Mouse (Mus musculus) heart, embryonic 13.5 days (tissue): Measurements from ENCODE around the gene Ube2g2. TPM values are rescaled to one million over a fixed set of nuclear protein-coding genes. Genes with fewer than 3 reads are reported as not detected.
"Not testable (repeated sequence)": the region's sequence is repeated elsewhere in the genome, so short reads cannot be mapped to it uniquely, and the experiment has no call there.

Source experiments
- ATAC-seq: fragments of 200-750 bp; cut with Nextera tagmentation; 2 replicates; pipeline ENCODE4 v1.8.0; 2017; ENCODE audit warnings: moderate TSS enrichment; ENCODE audit not compliant: insufficient number of reproducible peaks, low FRiP score, low TSS enrichment; ENCODE audit errors: extremely low read depth
- H3K27ac ChIP-seq: fragments of 300-500 bp; sonication (generic); replicated peaks from 2 replicates; pipeline ENCODE4 v1.5.1; 2015; ENCODE audit warnings: moderate library complexity, mild to moderate bottlenecking, inconsistent platforms
- H3K27me3 ChIP-seq: fragments of 300-500 bp; sonication (generic); replicated peaks from 2 replicates; pipeline ENCODE4 v1.6.1; 2015; ENCODE audit warnings: mild to moderate bottlenecking, inconsistent platforms
- H3K36me3 ChIP-seq: fragments of 300-500 bp; sonication (generic); 2 replicates; pipeline ENCODE4 v1.6.1; 2015; ENCODE audit warnings: mild to moderate bottlenecking, inconsistent platforms
- H3K4me1 ChIP-seq: fragments of 300-500 bp; sonication (generic); 2 replicates; pipeline ENCODE4 v1.6.1; 2015; ENCODE audit warnings: inconsistent platforms
- H3K4me2 ChIP-seq: fragments of 300-500 bp; sonication (generic); 2 replicates; pipeline ENCODE4 v1.6.1; 2015; ENCODE audit warnings: inconsistent platforms, mild to moderate bottlenecking, moderate library complexity
- H3K4me3 ChIP-seq: fragments of 300-500 bp; sonication (generic); 2 replicates; pipeline ENCODE4 v1.5.1; 2015; ENCODE audit warnings: moderate library complexity, mild to moderate bottlenecking, inconsistent platforms
- H3K9ac ChIP-seq: fragments of 300-500 bp; sonication (generic); 2 replicates; pipeline ENCODE4 v1.6.1; 2015; ENCODE audit warnings: inconsistent platforms, mild to moderate bottlenecking, moderate library complexity
- H3K9me3 ChIP-seq: fragments of 300-500 bp; sonication (generic); 2 replicates; pipeline ENCODE4 v1.6.1; 2016; ENCODE audit warnings: inconsistent platforms
- WGBS: fragments of 180-500 bp; shearing (Covaris S2); methylation state at CpG from one replicate; pipeline ENCODE4 v1.1.7; 2015; ENCODE audit warnings: mixed read lengths; 5-methylcytosine and 5-hydroxymethylcytosine counted together
- microRNA counts: library from miRNA; unstranded; fragments of <30 nt; microRNA quantifications from one replicate; lab custom pipeline; 2016
- microRNA-seq: library from miRNA; unstranded; fragments of <30 nt; microRNA quantifications from one replicate; pipeline ENCODE4, GENCODE M21; 2016
- polyA plus RNA-seq: library from polyadenylated mRNA; unstranded; fragments of >200 nt; fragmentation: Nextera tagmentation; extraction: Ambion mirVana; gene quantifications from 2 replicates; pipeline ENCODE4 v1.2.1, GENCODE M21; 2015

The Ube2g2 gene
- polyA plus RNA-seq, 1 experiment from 2014 or later, result 78.6 TPM

GRCm38 (mm10) chr10:77682994-77683393, 60.9 kb downstream of the Ube2g2 start:
- H3K9ac ChIP-seq, result no peak overlapping the region
- H3K4me1 ChIP-seq, result peaks cover 13% of the 10 kb centered on the region
- WGBS, result 66% methylated on average over 7 of the region's 7 CpGs
- no peaks in the 10 kb centered on the region for H3K36me3 ChIP-seq
- peaks cover 95% of the 10 kb centered on the region for H3K27me3 ChIP-seq
- ATAC-seq, result no peak
- H3K9me3 ChIP-seq, result no peaks in the 10 kb centered on the region
- no peak overlapping the region for H3K27ac ChIP-seq
- H3K4me2 ChIP-seq, result no peak overlapping the region
- no peak overlapping the region for H3K4me3 ChIP-seq

GRCm38 (mm10) chr10:77684181-77684580, 62.1 kb downstream of the Ube2g2 start:
- WGBS, result 36% methylated on average over 8 of the region's 8 CpGs
- Histone ChIP-seq H3K4me3 (no peak overlapping the region), H3K9ac (no peak overlapping the region), H3K4me1 (peaks cover 11% of the 10 kb centered on the region), H3K4me2 (no peak overlapping the region), H3K27me3 (peaks cover 95% of the 10 kb centered on the region), H3K9me3 (no peaks in the 10 kb centered on the region), H3K27ac (no peak overlapping the region), H3K36me3 (no peaks in the 10 kb centered on the region)
- ATAC-seq, result no peak

- Histone ChIP-seq H3K9me3 (no peaks in the 10 kb centered on the region), H3K9ac (no peak within 1 kb of the TSS), H3K36me3 (no peaks in the 10 kb centered on the region), H3K27me3 (peaks cover 91% of the 10 kb centered on the region), H3K4me2 (peak within 1 kb of the TSS; percentile 45), H3K27ac (no peak within 1 kb of the TSS), H3K4me1 (peaks cover 11% of the 10 kb centered on the region), H3K4me3 (peak within 1 kb of the TSS; percentile 4)
- no peak for ATAC-seq
- 2% methylated on average over 22 of the region's 22 CpGs for WGBS
These were observed 64.0 kb downstream of the Ube2g2 start, which contains the start of gene Tspear for GRCm38 (mm10) chr10:77685895-77686664. Tspear (plus strand) TSS chr10:77686569.

- Histone ChIP-seq H3K9ac (no peak overlapping the region), H3K4me1 (peaks cover 11% of the 10 kb centered on the region), H3K9me3 (no peaks in the 10 kb centered on the region), H3K27ac (no peak overlapping the region), H3K27me3 (peaks cover 92% of the 10 kb centered on the region), H3K36me3 (no peaks in the 10 kb centered on the region), H3K4me2 (no peak overlapping the region), H3K4me3 (no peak overlapping the region)
- no peak for ATAC-seq
- 20% methylated on average over 10 of the region's 10 CpGs for WGBS
These were observed 64.9 kb downstream of the Ube2g2 start for GRCm38 (mm10) chr10:77687021-77687420.

- not testable (repeated sequence) for H3K9me3 ChIP-seq, H3K4me2 ChIP-seq, H3K36me3 ChIP-seq, H3K27ac ChIP-seq, H3K9ac ChIP-seq, ATAC-seq, H3K4me3 ChIP-seq
- 58% methylated on average over 3 of the region's 3 CpGs for WGBS
- H3K27me3 ChIP-seq, result peaks cover 75% of the 10 kb centered on the region
- H3K4me1 ChIP-seq, result peaks cover 11% of the 10 kb centered on the region
These were observed 68.3 kb downstream of the Ube2g2 start, which contains the start of gene Gm19402 for GRCm38 (mm10) chr10:77690356-77690807. Gm19402 (minus strand) TSS chr10:77690757.

MicroRNAs within 50 kb of the gene (microRNA counts, 519-probe panel; counts per million panel counts)
- microRNA mmu-miR-1930 (lab: Ali Mortazavi, UCI), result 209 counts per million, percentile 61 among the panel's probes with 10 or more counts

Small RNAs within 50 kb of the gene (microRNA-seq; reads per million reads assigned to microRNA genes)
- 10.0 reads per million, percentile 27 among the genes with 10 or more reads in this experiment for gene Mir1930

Other genes with a start within 250 kb of the Ube2g2 start
- 10.7 and 12.1 TPM in 2 replicates for gene Adarb1, start 204.0 kb upstream of the Ube2g2 start, polyA plus RNA-seq
- gene Fam207a, start 106.5 kb upstream of the Ube2g2 start, polyA plus RNA-seq, result 23.9 and 24.0 TPM in 2 replicates
- gene Itgb2, start 92.0 kb upstream of the Ube2g2 start, polyA plus RNA-seq, result 1.5 and 1.6 TPM in 2 replicates
- gene Pttg1ip, start 40.6 kb upstream of the Ube2g2 start, polyA plus RNA-seq, result 103 and 110 TPM in 2 replicates
- 171 and 186 TPM in 2 replicates for gene Sumo3, start 16.2 kb upstream of the Ube2g2 start, polyA plus RNA-seq
- gene Gm49325, start 16.1 kb upstream of the Ube2g2 start, polyA plus RNA-seq, result 2.8 TPM in 1 of 2 replicates, not detected in the other
- 0.07 TPM in 1 of 2 replicates, not detected in the other for gene Tspear, start 64.3 kb downstream of the Ube2g2 start, polyA plus RNA-seq
- not detected in 2 replicates for gene Gm19402, start 68.5 kb downstream of the Ube2g2 start, polyA plus RNA-seq
- not detected in 2 replicates for gene Gm9508, start 75.0 kb downstream of the Ube2g2 start, polyA plus RNA-seq
- not detected in 2 replicates for gene Gm10272, start 84.4 kb downstream of the Ube2g2 start, polyA plus RNA-seq
- gene Gm10024, start 89.2 kb downstream of the Ube2g2 start, polyA plus RNA-seq, result not detected in 2 replicates
- not detected in 2 replicates for gene Gm10142, start 93.5 kb downstream of the Ube2g2 start, polyA plus RNA-seq
- not detected in 2 replicates for gene Krtap12-1, start 98.3 kb downstream of the Ube2g2 start, polyA plus RNA-seq
- gene Gm10100, start 104.2 kb downstream of the Ube2g2 start, polyA plus RNA-seq, result not detected in 2 replicates
- gene Gm18596, start 120.4 kb downstream of the Ube2g2 start, polyA plus RNA-seq, result not detected in 2 replicates
- gene Gm9736, start 129.1 kb downstream of the Ube2g2 start, polyA plus RNA-seq, result not detected in 2 replicates
- not detected in 2 replicates for gene Gm3233, start 137.4 kb downstream of the Ube2g2 start, polyA plus RNA-seq
- gene Gm3238, start 149.1 kb downstream of the Ube2g2 start, polyA plus RNA-seq, result not detected in 2 replicates
- gene Gm7138, start 154.7 kb downstream of the Ube2g2 start, polyA plus RNA-seq, result not detected in 2 replicates
- not detected in 2 replicates for gene Gm3250, start 160.3 kb downstream of the Ube2g2 start, polyA plus RNA-seq
- gene Gm7137, start 165.9 kb downstream of the Ube2g2 start, polyA plus RNA-seq, result not detected in 2 replicates
- not detected in 2 replicates for gene Gm9639, start 172.8 kb downstream of the Ube2g2 start, polyA plus RNA-seq
- gene Gm19668, start 176.9 kb downstream of the Ube2g2 start, polyA plus RNA-seq, result not detected in 2 replicates
- not detected in 2 replicates for gene Gm9507, start 189.6 kb downstream of the Ube2g2 start, polyA plus RNA-seq
- not detected in 2 replicates for gene Gm2696, start 192.4 kb downstream of the Ube2g2 start, polyA plus RNA-seq
- gene Krtap10-4, start 204.8 kb downstream of the Ube2g2 start, polyA plus RNA-seq, result not detected in 2 replicates
- not detected in 2 replicates for gene Krtap10-10, start 213.7 kb downstream of the Ube2g2 start, polyA plus RNA-seq
- gene Gm36176, start 224.5 kb downstream of the Ube2g2 start, polyA plus RNA-seq, result not detected in 2 replicates
- not detected in 2 replicates for gene Gm10318, start 230.6 kb downstream of the Ube2g2 start, polyA plus RNA-seq
- gene Gm3285, start 239.7 kb downstream of the Ube2g2 start, polyA plus RNA-seq, result not detected in 2 replicates